Mouse (Mus musculus) small intestine, adult 2 months (tissue): ENCODE measurements around the gene Slc9a9. TPM values are rescaled to one million over a fixed set of nuclear protein-coding genes. Genes with fewer than 3 reads are reported as not detected.

ENCODE experiments used
- H3K27ac ChIP-seq: fragments of 200-500 bp; 2 replicates; pipeline ENCODE4 v1.5.1; 2012; ENCODE audit warnings: low read depth, low read length, control low read depth, inconsistent platforms; ENCODE audit not compliant: insufficient read depth
- H3K27me3 ChIP-seq: fragments of 200-500 bp; 2 replicates; pipeline ENCODE4 v1.6.1; 2012; ENCODE audit warnings: mild to moderate bottlenecking, moderate library complexity, low read length, inconsistent platforms; ENCODE audit not compliant: control insufficient read depth, insufficient read depth
- H3K36me3 ChIP-seq: fragments of 200-500 bp; 2 replicates; pipeline ENCODE4 v1.6.1; 2012; ENCODE audit warnings: mild to moderate bottlenecking, low read length, control low read depth, inconsistent platforms; ENCODE audit not compliant: control insufficient read depth, insufficient read depth
- H3K4me1 ChIP-seq: fragments of 200-500 bp; 2 replicates; pipeline ENCODE4 v1.6.1; 2012; ENCODE audit warnings: low read length, inconsistent platforms, mixed read lengths; ENCODE audit not compliant: control insufficient read depth, insufficient read depth, insufficient read length
- H3K4me3 ChIP-seq: fragments of 200-500 bp; 2 replicates; pipeline ENCODE4 v1.5.1; 2012; ENCODE audit warnings: low read depth, mild to moderate bottlenecking, control low read depth, inconsistent platforms, low read length, moderate library complexity
- CTCF ChIP-seq: fragments of 200-500 bp; IDR thresholded peaks from 2 replicates; pipeline ENCODE4 v1.5.1; 2012; ENCODE audit warnings: low read depth, mild to moderate bottlenecking, control low read depth, inconsistent platforms, low read length, moderate library complexity, mixed read lengths; ENCODE audit not compliant: insufficient replicate concordance, insufficient read length; ENCODE audit errors: extremely low read depth
- POLR2A ChIP-seq: fragments of 200-500 bp; IDR thresholded peaks from 2 replicates; pipeline ENCODE4 v1.6.1; 2012; ENCODE audit warnings: low read depth, mild to moderate bottlenecking, control low read depth, inconsistent platforms, low read length, moderate library complexity
- WGBS: fragments of 180-500 bp; shearing (Covaris S2); methylation state at CpG from one replicate; pipeline ENCODE4 v1.1.7; 2018; 5-methylcytosine and 5-hydroxymethylcytosine counted together
- polyA plus RNA-seq: library from polyadenylated mRNA; depleted of rRNA; stranded (reverse); fragments of >200 nt; gene quantifications from 2 replicates; pipeline ENCODE4 v1.2.3, GENCODE M21; 2012

Slc9a9 gene
- polyA plus RNA-seq, 1 experiment = 1.3 TPM

DNA sequence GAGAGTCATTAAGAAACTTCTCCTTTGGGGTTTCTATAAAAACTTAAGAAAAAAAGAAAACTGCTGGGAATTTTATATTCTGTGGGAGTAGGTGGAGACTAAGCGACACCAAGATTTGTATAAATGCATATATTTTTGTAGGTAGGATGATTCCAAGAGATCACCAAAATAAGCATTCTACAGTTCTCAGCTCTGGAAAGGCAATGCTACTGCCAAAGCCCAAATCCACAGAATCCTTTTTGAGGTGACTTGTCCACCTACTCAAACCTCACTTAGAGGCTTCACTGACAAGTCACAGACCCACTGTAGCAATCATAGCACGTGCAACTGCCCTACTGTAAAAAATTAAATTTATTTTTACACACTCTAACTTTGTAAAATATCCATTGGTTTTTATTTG is 303.0 kb downstream of the Slc9a9 start:
- Histone ChIP-seq H3K4me3 (no peak overlapping the region), H3K27ac (no peak overlapping the region), H3K36me3 (no peaks in the 10 kb centered on the region), H3K27me3 (no peaks in the 10 kb centered on the region), H3K4me1 (no peaks in the 10 kb centered on the region)
- no peak for TF ChIP-seq POLR2A
- WGBS = 91% methylated on average over 2 of the region's 2 CpGs

DNA sequence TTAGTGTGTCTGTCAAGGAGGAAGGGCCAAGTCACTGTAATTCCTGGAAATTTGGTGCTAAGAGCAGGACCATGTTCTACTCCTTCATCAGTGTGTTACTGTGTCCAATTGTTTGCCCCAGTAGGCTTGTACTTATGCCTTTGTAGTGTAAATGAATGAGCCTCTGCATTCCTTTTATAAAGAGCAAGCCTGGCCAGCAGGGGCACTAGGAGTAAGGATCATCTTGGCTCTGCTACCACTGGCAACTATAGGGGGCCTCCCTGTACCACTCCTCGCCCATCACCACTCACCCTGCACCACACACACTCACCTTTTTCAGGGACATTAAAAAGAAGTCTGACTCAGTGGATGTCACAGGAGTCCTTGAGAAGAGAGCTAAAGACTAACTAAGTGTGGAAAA is 306.5 kb downstream of the Slc9a9 start:
- TF ChIP-seq CTCF (no peak), POLR2A (no peak)
- H3K27me3 ChIP-seq = no peaks in the 10 kb centered on the region
- no peaks in the 10 kb centered on the region for H3K36me3 ChIP-seq
- no peak overlapping the region for H3K27ac ChIP-seq
- H3K4me3 ChIP-seq = no peak overlapping the region
- H3K4me1 ChIP-seq = no peaks in the 10 kb centered on the region
- 97% methylated on average over 1 of the region's 1 CpGs for WGBS

DNA sequence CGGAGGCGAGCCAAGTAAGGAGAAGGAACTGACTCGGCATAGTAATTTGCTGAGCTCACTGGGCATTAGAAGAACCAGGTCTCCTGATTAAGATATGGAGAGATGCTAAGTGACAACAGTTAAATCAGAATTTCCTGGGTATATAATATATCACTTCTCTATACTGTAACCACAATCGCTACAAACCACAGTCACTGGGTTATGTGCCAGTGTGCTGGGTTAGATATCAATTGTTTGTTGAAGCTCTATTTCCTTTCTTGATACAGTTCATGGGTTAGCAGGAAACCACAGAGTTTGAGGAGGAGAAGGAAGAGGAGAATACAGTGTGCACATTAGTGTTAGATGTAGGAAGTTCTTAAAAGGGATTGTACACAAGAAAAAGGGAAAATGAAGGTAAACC is 323.9 kb downstream of the Slc9a9 start:
- TF ChIP-seq POLR2A (no peak), CTCF (no peak)
- Histone ChIP-seq H3K27ac (no peak overlapping the region), H3K4me3 (no peak overlapping the region), H3K4me1 (no peaks in the 10 kb centered on the region), H3K27me3 (no peaks in the 10 kb centered on the region), H3K36me3 (no peaks in the 10 kb centered on the region)
- WGBS = 78% methylated on average over 4 of the region's 4 CpGs

DNA sequence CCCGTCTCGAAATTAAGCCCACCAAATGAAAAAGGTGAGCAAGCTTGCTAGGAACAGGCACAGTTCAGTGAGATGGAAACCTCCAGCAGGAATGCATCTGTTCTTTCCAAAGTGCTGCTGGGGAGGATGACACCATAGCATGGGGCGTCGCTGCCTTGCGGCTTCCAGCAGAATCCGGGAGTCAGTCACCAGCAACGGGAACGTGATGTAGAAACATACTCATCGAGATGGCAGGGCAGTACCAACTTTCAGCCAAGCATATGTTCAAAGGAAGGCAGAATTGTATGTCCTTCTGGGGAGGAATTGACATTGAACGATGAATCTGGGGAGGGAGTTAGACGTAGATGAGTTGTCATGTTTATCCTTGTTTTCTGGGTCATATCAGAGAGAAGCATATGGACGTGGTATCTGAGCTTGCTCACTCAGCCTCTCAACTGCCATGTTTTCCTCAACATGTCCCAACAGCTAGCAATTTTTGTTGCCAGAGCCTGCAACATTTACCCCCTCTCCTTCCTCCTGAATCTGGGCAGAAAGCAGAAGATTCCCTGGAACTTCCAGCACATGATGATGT is 350.5 kb downstream of the Slc9a9 start:
- Histone ChIP-seq H3K4me1 (no peaks in the 10 kb centered on the region), H3K27me3 (no peaks in the 10 kb centered on the region), H3K4me3 (no peak overlapping the region), H3K27ac (no peak overlapping the region), H3K36me3 (no peaks in the 10 kb centered on the region)
- 93% methylated on average over 12 of the region's 12 CpGs for WGBS
- TF ChIP-seq CTCF = no peak
- TF ChIP-seq POLR2A = no peak

DNA sequence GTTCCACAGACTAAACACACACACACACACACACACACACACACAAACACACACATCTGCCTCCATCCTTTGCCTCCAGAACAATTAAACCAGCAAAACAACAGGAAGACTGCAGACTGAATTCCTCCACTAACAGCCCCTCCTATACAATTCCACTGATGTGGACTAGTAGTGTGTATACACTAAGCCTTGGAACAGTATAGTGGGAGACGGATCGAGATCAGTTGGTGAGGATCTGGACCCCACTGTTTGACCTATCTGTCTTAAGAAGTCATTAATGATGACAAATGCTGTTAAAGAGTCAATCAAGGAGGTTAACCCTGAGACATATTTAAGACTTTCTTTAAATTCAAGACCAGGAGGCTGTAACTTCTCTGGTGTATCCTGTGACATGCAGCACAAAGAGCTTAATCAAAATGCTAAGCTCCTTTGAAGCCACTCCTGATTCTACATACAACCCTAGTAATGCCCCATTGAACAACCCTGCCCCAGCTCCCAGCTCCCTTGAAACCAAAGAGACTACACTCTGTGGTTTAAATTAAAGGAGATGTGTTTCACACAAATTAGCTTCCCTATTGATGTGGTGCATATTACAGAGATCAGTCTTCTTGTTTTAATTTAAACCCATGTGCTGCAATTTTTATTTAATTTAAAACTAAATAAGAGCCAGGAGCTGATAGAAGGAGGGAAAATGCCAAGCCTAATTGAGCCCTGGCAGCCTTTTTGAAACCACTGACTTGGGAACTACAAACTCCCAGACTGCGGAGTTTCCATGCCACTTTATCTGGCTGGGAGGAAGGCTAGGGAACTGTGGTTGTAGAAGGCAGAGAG is 364.6 kb downstream of the Slc9a9 start:
- TF ChIP-seq CTCF = no peak
- no peaks in the 10 kb centered on the region for H3K27me3 ChIP-seq
- no peak overlapping the region for H3K4me3 ChIP-seq
- H3K4me1 ChIP-seq = no peaks in the 10 kb centered on the region
- no peaks in the 10 kb centered on the region for H3K36me3 ChIP-seq
- WGBS = 83% methylated on average over 3 of the region's 3 CpGs
- H3K27ac ChIP-seq = no peak overlapping the region

DNA sequence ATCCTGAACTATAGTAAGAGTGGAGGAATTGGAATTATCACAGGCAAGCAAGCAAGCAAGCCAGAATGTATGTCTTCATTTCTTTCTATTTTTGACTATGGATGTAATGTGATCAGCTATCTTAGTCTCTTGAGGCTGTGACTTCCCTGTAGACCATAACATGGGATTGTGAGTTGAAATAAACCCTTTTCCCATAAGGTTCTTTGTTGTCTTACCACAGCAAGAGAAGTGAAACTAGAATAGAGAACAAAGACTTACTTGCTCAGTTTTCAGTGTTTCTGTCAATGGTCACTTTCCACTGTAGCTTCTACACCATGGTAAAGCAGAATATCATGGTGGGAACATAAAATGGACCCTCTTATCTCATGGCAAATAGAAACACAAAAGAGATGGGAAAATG is 366.5 kb downstream of the Slc9a9 start:
- no peaks in the 10 kb centered on the region for H3K4me1 ChIP-seq
- no peak overlapping the region for H3K27ac ChIP-seq
- no peaks in the 10 kb centered on the region for H3K27me3 ChIP-seq
- TF ChIP-seq CTCF (no peak), POLR2A (no peak)
- no peak overlapping the region for H3K4me3 ChIP-seq
- no peaks in the 10 kb centered on the region for H3K36me3 ChIP-seq

DNA sequence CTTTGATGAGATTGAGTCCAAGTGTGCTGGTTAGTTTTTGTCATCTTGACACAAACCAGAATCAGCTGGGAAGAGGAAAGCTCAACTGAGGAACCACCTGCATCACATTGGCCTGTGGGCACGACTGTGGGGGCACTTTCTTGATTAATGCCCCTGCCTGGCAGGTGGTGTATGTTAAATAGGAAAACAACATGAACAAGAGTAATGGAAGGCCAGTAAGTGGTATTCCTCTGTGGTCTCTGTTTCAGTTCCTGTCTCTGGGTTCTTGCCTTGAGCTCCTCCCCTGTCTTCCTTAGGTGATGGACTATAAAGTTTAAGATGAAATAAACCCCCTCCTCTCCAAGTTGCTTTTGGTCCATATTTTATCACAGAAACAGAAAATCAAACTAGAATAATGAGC is 372.7 kb downstream of the Slc9a9 start:
- H3K27me3 ChIP-seq = no peaks in the 10 kb centered on the region
- no peaks in the 10 kb centered on the region for H3K36me3 ChIP-seq
- no peak overlapping the region for H3K4me3 ChIP-seq
- no peaks in the 10 kb centered on the region for H3K4me1 ChIP-seq
- no peak overlapping the region for H3K27ac ChIP-seq
- 51% methylated on average over 1 of the region's 1 CpGs for WGBS
- no peak for TF ChIP-seq CTCF
- TF ChIP-seq POLR2A = no peak
